Mouse (Mus musculus): Measurements from ENCODE around the gene Ankrd35.
"Not testable (repeated sequence)": the region's sequence is repeated elsewhere in the genome, so short reads cannot be mapped to it uniquely, and the experiment has no call there.

The Ankrd35 gene

DNA sequence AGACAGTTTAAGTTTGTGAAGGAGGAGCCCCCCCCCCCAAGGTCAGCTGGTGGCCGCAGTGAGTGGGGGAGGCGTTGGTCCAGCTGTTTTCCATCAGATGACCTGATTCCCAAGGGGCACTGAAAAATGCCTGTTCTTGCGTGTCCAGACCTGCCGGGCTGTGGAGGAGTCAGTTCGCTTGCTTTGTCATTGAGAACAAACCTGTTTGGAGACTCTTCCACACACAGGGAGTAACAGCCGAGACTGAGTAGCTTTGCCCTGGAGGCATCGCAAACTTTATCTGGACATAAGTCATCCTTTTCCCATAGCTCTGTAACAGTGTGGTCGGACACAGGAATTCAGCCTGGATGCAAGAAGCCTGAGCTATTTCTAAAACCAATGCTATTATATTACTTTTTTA lies 4.5 kb downstream of the Ankrd35 start:
- no peak for DNase-seq

DNA sequence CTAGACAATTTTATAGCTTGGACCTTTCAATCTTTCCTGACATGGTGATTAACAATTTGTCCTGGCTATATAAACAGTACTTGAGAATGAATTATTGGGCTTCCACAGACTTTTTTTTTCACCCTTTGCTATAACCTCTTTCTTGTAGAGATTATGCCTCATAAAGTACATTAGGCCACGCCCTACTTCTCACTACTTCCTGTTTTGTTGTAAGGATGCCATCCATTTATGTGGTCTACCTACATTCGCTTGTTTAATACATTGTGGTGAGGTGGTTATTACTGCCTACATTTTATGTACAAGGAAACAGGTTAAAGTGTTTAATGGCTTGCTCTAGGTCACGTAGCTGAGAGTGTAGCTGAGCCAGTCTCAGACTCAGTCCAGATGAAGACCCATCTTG lies 5.2 kb downstream of the Ankrd35 start:
- no peak for DNase-seq

DNA sequence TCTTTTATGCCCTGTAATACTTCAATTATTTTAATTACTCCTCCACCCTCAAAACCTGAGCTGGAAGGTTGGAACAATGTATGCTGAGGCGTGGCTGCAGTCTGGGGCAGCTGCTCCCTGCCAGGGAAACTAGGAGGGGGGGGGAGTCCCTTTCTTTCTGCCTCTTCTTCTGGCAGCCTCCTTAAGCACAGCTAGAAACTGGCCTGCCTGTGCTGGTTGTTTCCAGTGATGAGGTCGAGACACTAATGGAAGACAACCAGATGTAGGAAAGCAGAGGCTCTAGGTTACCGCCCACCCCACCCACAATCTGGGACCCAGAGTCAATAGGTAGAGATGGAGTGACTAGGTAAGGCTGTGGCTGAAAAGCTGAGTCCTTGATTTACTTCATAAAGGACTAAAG lies 5.8 kb downstream of the Ankrd35 start:
- no peak for DNase-seq

DNA sequence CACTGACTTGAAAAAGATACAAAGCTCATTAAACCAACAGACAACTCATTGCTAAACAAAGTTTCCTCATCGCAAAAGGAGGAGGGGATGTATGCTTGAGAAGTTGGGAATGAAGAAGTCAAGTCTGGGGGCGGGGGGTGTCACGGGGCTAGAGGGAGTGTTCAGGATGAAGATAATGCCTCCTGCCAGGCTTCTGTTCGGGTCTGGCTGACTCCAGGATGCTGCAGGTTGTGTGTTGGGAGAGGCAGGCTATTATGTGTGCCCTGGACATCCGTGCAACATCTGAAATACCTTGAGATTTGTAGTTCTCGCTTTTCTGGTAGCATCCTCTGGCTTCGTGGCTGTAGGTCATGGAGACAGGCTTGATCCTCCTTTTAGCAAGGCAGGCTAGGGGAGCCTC lies 8.5 kb downstream of the Ankrd35 start:
- DNase-seq: no peak

DNA sequence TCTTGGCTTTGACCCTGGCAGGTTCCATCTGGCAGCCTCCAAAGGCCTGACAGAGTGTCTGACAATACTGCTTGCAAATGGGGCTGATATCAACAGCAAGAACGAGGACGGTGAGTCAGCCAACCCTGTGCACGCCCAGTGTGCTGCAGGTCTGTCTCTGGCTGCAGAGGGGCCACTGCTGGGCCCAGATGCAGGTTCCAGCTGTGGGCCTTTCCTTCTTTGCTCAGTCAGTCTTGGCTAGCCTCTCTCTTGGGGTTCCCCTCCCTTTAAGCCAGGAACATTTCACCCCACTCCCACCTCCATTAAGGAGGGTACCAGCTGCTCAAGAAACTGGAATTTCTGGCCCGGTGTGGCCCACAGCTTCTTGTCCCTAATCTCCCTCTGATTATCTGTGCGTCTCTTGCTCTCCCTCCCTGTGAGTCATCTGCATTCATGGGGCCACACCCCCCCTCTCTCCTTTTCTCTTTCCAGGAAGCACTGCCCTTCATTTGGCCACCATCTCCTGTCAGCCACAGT lies 9.3 kb downstream of the Ankrd35 start:
- no peak for DNase-seq

DNA sequence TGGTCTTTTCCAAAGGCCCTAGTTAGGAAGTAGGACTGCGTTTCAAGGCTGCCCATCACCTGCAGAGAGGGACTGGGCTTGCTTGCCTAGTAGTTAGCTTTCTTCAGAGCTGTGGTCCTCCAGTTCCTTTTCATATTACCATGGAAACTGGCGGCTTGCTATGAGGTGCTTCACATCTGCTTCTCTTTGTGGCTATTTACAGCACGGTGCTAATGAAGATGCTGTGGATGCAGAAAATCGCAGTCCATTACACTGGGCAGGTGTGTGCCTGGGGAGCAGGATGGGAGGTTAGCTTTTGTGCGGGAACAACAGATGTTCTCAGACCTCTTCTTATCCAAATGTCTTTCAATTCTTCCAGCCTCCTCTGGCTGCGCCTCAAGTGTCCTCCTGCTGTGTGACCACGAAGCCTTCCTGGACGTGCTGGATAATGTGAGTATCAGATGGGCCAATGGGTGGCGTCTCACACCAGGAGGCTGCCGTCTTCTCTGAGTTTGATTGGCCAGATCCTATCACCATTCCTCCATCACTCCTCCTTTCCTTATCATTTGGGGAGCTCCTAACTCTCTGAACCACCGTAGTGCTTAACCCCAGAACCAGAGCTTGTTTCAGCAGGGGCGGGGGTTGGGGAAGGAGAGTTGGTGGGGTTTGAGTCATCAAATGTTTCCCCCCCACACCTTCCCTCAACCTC lies 10.5 kb downstream of the Ankrd35 start:
- DNase-seq: no peak

DNA sequence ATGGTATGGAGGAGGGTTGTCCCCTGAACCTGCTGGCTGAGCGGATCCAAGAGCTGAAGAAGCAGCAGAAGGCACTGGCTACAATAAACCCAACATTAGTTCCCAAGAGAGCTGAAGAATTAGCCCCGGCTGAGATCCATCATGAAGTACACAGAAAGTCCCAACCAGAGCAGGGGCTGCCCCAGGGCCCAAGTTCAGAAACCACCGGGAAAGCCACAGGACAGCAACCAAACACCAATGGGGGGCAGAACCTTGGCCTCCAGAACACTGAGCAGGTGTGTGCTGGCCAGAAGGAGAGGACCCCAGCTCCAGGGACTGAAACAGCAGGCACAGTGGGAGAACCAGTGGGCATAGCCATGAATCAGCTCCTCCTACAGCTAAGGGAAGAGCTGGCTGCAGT lies 13.6 kb downstream of the Ankrd35 start:
- no peak for DNase-seq

DNA sequence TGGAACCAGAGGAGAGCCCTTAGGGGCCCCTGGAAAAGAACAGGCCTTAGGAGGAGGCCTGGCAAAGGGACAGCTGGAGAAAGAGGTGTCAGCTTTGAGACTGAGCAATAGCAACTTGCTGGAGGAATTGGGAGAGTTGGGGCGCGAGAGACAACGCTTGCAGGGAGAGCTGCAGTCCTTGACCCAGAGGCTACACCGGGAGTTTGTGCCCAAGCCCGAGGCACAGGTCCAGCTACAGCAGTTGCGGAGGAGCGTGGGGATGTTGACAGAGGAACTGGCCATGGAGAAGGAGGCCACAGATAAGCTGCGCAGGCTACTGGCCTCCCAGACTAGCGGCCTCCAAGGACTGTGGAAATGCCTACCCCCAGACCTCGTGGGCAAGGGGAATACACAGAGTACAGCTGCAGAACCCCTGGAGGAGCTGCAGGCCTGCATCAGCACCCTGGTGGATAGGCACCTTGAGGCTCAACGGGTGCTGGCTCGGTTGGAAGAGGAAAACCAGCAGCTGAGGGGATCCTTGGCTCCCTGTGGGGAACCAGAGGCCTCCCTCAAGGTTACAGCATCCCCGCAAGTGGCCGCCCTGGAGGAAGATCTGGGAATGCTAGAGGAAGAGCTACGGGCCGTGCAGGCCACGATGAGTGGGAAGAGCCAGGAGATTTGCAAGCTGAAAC lies 14.4 kb downstream of the Ankrd35 start:
- DNase-seq: no peak

DNA sequence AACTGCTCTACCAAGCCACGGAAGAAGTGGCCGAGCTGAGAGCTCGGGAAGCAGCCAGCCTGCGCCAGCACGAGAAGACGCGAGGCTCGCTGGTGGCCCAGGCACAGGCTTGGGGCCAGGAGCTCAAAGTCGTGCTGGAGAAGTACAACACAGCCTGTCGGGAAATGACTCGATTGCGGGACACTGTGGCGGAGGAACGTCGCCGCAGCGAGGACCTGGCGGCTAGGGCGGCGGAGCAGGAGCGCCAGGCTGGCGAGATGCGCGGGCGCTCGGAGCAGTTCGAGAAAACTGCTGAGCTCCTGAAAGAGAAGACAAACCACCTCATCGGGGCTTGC lies 14.9 kb downstream of the Ankrd35 start:
- DNase-seq: no peak

DNA sequence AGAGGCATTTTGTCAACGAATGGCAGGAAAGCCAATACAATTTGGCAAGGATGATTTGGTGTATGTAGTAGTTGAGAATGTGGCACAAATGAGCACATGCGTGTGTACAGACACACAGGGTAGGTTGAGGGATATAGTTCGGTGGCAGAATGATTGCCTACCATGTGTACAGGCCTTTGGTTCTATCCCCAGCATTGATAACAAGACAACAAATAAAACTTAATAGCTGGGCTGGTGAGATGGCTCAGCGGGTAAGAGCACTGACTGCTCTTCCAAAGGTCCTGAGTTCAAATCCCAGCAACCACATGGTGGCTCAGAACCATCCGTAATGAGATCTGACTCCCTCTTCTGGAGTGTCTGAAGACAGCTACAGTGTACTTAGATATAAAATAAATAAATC lies 16.1 kb downstream of the Ankrd35 start:
- not testable (repeated sequence) for DNase-seq

DNA sequence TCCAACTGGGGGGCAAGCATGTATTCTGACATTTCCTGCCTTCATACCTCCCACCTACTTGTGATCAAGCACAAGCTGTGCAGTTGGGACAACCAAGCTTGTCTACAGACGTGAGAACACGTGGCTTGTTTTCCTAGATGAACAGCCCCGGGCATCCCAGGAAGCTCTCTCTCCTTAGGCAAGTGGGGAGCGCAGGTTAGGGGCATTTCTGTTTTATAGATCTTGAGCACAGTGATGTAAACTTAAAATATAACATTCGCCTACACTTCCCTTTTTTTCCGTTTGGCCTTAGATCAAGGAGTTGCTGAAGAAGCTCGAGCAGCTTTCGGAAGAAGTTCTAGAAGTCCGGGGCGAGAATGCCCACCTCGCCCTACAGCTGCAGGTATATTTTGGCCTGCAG lies 18.9 kb downstream of the Ankrd35 start:
- no peak for DNase-seq

DNA sequence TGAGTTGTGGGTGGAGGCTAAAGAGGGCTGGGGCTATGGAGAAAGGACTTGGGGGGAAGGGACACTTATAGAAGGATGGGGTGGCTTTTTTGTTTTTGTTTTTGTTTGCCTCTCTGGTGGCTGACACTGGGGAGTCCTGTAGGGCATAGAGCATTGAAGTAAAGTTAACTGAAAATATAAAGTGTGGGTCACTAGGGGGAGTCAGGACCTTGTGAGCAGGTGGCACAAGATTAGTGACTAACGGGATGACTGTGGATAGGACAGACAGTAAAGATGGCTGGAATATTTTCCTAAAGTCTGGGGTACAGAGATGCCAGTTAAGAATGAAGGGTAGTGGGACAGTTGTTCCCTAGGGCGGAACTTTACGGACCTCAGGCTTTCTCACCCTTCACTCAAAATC lies 20.4 kb downstream of the Ankrd35 start:
- DNase-seq: no peak

DNA sequence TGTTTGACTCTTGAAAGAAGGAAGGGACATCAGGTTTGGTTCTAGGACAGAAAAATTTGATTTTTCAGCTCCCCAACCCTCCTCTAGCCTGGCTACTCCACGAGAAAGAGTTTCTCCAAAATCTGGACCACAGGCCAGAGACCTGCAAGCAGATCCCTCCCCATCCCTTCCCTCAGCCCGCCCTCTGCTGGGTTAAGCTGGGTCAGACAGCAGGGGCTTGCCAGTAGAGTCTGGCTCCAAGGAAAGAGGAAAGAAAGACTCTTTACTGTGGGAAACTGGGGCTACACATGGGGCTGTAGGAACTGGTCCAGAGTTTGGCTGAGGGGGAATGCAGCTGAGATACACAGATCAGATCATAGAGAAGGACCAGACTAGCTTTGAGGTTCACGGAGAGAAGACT lies 22.6 kb downstream of the Ankrd35 start:
- no peak for DNase-seq

DNA sequence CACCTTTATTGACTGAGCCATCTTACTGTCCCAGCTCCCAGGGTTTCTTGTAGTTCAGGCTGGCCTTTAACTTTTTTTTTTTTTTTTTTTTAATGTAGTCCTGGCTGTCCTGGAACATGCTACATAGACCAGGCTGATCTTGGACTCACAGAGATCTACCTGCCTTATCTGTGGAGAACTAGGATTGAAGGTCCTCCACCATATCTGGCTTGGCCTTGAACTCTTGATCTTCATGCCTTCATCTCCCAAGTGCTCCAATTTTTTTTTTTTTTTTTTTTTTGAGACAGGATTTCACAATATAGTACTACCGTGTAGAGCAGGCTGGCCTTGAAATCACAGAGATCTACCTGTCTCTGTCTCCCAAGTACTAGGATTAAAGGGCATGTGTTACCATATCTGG lies 23.6 kb downstream of the Ankrd35 start:
- no peak for DNase-seq

DNA sequence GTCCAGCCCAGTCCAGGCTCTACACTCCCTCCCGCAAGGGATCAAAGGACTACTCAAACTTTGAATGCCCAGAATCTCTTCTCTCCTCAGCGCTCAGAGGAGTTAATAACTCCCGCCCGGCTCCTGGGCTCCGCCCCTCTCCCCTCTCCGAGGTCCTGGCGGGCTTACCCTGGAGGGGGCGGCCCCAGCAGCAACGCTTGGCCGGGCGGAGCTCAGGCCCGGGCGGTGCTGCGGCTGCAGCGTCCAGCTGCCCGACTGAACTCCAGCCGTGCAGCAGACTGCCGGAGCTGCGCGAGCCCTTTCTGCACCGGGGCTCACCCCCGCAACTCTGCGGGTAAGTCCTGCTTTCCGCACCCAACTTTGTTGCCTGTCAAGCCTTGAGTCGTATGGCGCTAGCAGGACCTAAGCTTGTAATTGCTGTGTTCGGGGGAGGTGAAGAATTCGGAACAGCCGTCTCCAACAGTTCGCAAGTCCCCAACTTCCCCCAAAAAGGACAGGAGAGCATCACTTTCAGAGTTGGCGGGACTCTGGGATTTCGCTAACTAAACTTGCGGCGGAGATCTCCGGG lies 26.4 kb downstream of the Ankrd35 start, which contains the start of gene Pias3:
Gene Pias3, plus strand, starts transcription at position 187 of the 568 bp plus-strand sequence.
- DNase-seq: peak; percentile 59

DNA sequence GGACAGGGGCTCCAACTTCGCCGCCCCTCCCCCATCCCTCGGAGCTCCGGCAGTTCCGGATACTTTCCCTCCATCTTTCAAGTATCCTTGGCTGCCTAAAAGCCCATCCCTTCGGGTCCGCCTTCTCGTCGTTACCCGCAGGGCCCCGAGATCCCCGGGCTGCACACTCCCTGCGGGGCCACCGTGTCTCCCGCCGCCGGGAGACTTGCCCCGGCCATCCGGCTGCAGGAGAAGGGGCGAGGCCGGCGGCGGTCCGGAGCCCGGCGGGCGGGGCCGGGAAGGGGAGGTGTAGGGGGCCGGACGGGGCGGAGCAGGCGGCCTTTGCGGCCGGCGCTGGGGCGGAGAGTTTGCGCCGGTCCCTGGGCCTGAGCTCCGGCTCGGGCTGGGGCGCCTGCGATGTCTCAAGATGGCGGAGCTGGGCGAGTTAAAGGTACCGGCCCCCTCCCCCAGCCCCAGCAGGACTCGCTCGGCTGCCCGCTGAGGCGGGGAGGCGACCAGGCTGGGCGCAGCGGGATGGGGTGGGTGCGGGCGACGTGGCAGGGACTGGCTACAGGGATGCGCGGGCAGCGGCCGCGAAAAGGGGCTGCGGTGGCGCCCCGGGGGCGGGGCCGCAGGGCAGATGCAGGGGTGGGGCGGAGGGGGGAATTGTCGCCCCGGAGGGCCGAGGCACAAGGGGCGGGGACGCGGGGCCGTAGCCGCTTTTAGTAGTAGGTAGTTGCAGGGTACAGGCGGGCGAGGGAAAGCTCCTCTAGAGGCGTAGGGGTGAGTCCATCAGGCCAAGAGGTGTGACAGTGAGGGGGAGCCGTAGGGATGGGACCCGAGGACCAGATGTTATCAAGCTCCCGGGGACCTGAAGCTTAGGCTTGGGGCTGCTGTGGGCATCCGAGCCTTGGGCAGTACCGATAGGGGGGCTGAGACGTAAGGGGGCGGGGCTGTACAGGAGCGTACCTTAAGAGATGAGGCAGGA lies 27.1 kb downstream of the Ankrd35 start:
- DNase-seq: peak; percentile 78

DNA sequence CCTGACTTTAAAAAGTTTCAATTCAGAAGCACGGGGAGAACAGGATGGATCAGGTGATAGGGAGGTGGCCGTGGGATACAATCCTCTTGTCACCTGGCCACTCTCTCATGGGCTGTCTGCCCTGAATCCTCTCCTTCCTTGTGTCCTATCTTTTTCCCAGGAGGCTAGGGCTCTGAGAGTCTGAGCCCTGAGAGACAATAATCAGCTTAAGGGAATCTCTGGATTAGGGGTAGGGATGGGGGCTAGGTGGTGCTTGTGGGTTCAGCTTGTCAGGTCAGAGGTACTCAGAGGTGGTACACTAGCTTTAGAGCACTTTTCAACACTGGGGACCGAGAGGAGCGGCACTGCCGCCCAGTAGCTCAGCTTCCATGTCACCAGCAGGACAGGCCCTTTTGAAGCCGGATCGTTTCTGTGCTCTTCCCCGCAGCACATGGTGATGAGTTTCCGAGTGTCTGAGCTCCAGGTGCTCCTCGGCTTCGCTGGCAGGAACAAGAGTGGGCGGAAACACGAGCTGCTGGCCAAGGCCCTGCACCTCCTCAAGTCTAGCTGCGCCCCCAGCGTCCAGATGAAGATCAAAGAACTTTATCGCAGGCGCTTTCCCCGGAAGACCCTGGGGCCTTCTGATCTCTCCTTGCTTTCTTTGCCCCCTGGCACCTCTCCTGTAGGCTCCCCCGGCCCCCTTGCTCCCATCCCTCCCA lies 29.2 kb downstream of the Ankrd35 start:
- no peak for DNase-seq

DNA sequence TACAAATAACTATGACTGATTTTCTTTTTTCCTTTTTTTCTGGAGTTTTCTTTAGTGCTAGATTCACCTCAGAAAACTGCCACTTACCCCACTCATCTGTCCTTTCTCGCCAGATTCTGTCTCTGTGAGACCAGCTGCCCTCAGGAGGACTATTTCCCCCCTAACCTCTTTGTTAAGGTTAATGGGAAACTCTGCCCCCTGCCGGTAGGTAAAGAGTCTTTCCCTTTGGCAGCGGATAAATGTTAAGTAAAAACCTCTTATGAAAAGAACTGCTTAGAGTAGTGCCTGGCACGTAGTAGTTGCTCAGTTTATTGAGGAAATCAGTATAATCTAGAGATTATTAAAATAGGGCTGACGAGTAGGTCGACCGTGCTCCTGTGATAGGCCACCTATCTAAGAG lies 30.4 kb downstream of the Ankrd35 start:
- no peak for DNase-seq

DNA sequence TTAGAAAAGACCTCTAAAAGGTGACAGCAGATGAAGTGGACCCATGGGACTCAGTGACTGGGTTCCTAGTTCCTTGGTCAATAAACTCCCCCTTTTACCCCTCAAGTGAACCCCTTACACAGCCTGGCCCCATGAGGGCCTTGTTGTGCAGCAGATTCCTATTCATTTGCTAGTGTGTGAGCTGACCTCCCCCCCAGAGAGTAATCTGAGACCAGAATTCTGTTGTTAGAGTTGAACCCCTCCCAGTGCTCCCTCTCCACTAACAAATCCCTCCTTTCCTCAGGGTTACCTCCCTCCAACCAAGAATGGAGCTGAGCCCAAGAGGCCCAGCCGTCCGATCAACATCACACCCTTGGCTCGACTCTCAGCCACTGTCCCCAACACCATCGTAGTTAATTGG lies 31.1 kb downstream of the Ankrd35 start:
- no peak for DNase-seq

DNA sequence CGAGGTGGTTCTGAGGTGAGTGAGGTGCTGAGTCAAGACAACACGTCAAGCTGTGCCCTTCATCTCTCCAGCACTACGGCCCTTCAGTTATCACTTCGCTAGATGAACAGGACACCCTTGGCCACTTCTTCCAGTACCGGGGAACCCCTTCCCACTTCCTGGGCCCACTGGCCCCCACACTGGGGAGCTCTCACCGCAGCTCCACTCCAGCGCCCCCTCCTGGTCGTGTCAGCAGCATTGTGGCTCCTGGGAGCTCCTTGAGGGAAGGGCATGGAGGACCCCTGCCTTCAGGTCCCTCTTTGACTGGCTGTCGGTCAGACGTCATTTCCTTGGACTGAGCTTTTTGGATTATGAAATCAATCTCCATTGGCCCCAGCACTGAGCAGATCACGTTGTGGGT lies 34.8 kb downstream of the Ankrd35 start:
- DNase-seq: no peak

DNA sequence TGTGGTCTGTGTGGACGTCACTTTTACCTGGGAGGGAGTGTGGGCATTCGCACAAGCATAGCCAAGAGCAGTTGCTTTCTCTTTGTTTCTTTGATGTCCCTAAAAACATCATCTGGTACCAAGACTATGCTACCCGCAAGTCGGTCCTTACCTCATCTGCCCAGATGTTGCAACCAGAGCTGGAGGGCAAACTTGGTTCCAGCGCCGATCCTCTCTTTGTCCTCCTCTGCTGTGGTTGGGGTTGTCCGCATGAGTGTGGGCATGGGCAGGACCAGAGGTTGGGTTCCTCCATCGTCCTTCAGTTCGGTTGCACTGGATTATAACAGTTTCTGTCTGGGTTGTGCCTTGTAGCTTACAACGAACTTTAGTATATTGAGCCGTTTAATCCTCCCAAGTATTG lies 36.3 kb downstream of the Ankrd35 start:
- no peak for DNase-seq

DNA sequence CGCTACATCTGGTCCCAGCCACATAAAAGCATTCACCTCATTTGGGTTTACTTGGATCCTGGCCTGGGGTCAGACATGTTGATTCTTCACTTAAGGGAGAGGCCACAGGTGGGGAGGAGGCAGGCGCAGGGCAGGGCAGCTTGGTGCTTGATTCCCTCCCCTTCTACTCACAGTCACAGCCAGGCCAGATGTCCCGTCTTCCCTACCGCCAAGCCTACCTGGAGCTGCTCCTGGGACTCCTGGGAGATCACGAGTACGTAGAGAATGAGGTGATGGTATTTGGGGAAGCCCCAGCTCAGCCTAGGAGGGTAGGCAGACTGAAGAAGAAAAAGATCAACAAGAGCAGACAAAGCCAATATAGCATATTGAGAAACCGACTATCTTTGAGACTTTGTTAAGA lies 37.1 kb downstream of the Ankrd35 start:
- no peak for DNase-seq

Data from right cerebral cortex, postnatal 14 days (tissue).